Mouse (Mus musculus): ENCODE measurements around the gene Prdm4.

The Prdm4 gene

GRCm38 (mm10) chr10:85916498-85917309 is at the start of gene Prdm4:
Gene Prdm4, minus strand, starts transcription at chr10:85917142.
- DNase-seq = peak; percentile 96

GRCm38 (mm10) chr10:85966476-85966875 is 49.5 kb upstream of the Prdm4 start:
- no peak for DNase-seq

GRCm38 (mm10) chr10:85964316-85964715 is 47.4 kb upstream of the Prdm4 start:
- no peak for DNase-seq

- no peak for DNase-seq
Measured at GRCm38 (mm10) chr10:85962897-85963296, 46.0 kb upstream of the Prdm4 start.

- DNase-seq = peak; percentile 94
Measured at GRCm38 (mm10) chr10:85957464-85957950, 40.6 kb upstream of the Prdm4 start, which contains the start of gene Rtcb. Gene Rtcb, minus strand, starts transcription at chr10:85957823.

- no peak for DNase-seq
Measured at GRCm38 (mm10) chr10:85956871-85957419, 40.0 kb upstream of the Prdm4 start.

- DNase-seq = no peak
Measured at GRCm38 (mm10) chr10:85954429-85954828, 37.5 kb upstream of the Prdm4 start.

- DNase-seq = no peak
Measured at GRCm38 (mm10) chr10:85953401-85953800, 36.5 kb upstream of the Prdm4 start.

GRCm38 (mm10) chr10:85951765-85952443 is 35.0 kb upstream of the Prdm4 start:
- no peak for DNase-seq

GRCm38 (mm10) chr10:85948483-85949196 is 31.7 kb upstream of the Prdm4 start:
- DNase-seq = no peak

GRCm38 (mm10) chr10:85936280-85936965 is 19.5 kb upstream of the Prdm4 start:
- DNase-seq = no peak

- no peak for DNase-seq
Measured at GRCm38 (mm10) chr10:85929962-85930361, 13.0 kb upstream of the Prdm4 start.

- peak; percentile 29 for DNase-seq
Measured at GRCm38 (mm10) chr10:85929208-85929591, 12.3 kb upstream of the Prdm4 start.

- DNase-seq = peak; percentile 87
Measured at GRCm38 (mm10) chr10:85928499-85929207, 11.7 kb upstream of the Prdm4 start.

GRCm38 (mm10) chr10:85927676-85928445 is 10.9 kb upstream of the Prdm4 start, which contains the start of gene Ascl4:
Gene Ascl4, plus strand, starts transcription at chr10:85927681.
- peak; percentile 40 for DNase-seq

GRCm38 (mm10) chr10:85879886-85880486 is 37.0 kb downstream of the Prdm4 start:
- no peak for DNase-seq

- DNase-seq = no peak
Measured at GRCm38 (mm10) chr10:85875812-85876211, 41.1 kb downstream of the Prdm4 start.

GRCm38 (mm10) chr10:85873861-85874544 is 42.9 kb downstream of the Prdm4 start:
- DNase-seq = no peak

GRCm38 (mm10) chr10:85872479-85872773 is 44.5 kb downstream of the Prdm4 start:
- DNase-seq = peak; percentile 12
